Comparison of ENCODE assay signal across 9 mouse cellular contexts in genomic region chr14:76569271-76569961, GRCm38 (mm10). TPM values are rescaled to one million over a fixed set of nuclear protein-coding genes. Genes with fewer than 3 reads are reported as not detected.
DNase-seq lines count a peak whose midpoint lies in the region; ATAC-seq lines count a peak whose summit lies in the region.
"Had no signal": no experiment of that assay in that cellular context is flagged by ENCODE, and none has a peak within 500 bp of the region (broad histone marks: within the 10 kb centered on the region; RNA-seq: fewer than 3 reads in every experiment).

No protein-coding gene starts in this region.

- peak; percentile 87 for ATAC-seq in lung, embryonic 16.5 days (ENCODE audit: low read depth)
- peak; percentile 79 for ATAC-seq in intestine, embryonic 15.5 days
- no peak for ATAC-seq in forebrain, embryonic 11.5 days (replicated peaks; ENCODE audit: low FRiP score)

- no peak overlapping the region for H3K4me3 ChIP-seq in lung, embryonic 16.5 days (ENCODE audit: low read length)
- no peak overlapping the region for H3K4me3 ChIP-seq in intestine, embryonic 15.5 days (replicated peaks)
- no peak overlapping the region for H3K4me3 ChIP-seq in forebrain, embryonic 11.5 days (ENCODE audit: low read depth, low read length)

- H3K9ac ChIP-seq in lung, embryonic 16.5 days (ENCODE audit: low read length) = no peak overlapping the region
- H3K9ac ChIP-seq in intestine, embryonic 15.5 days = no peak overlapping the region
- no peak overlapping the region for H3K9ac ChIP-seq in forebrain, embryonic 11.5 days (ENCODE audit: low read length)

- H3K36me3 ChIP-seq in lung, embryonic 16.5 days (ENCODE audit: control insufficient read depth, insufficient read depth, low read length) = no peaks in the 10 kb centered on the region
- no peaks in the 10 kb centered on the region for H3K36me3 ChIP-seq in intestine, embryonic 15.5 days
- no peaks in the 10 kb centered on the region for H3K36me3 ChIP-seq in forebrain, embryonic 11.5 days (ENCODE audit: control insufficient read depth, insufficient read depth, low read length)

- peak overlapping the region; percentile 66 for H3K27ac ChIP-seq in lung, embryonic 16.5 days (ENCODE audit: low read length)
- peak overlapping the region; percentile 44; the same call in 1 of the 2 replicates for H3K27ac ChIP-seq in intestine, embryonic 15.5 days
- no peak overlapping the region for H3K27ac ChIP-seq in forebrain, embryonic 11.5 days (ENCODE audit: low read depth, low read length)

- H3K4me2 ChIP-seq in lung, embryonic 16.5 days (ENCODE audit: low read depth, low read length) = no peak overlapping the region; the same call in 1 of the 2 replicates
- H3K4me2 ChIP-seq in intestine, embryonic 15.5 days (replicated peaks) = no peak overlapping the region
- no peak overlapping the region for H3K4me2 ChIP-seq in forebrain, embryonic 11.5 days (ENCODE audit: low read depth, low read length, severe bottlenecking)

- WGBS in lung, embryonic 16.5 days = 7% methylated on average over 9 of the region's 9 CpGs
- 21% methylated on average over 9 of the region's 9 CpGs for WGBS in intestine, embryonic 15.5 days
- 72% methylated on average over 9 of the region's 9 CpGs for WGBS in forebrain, embryonic 11.5 days

- no peak for DNase-seq in lung, adult 18-20 months
- DNase-seq in embryo, embryonic 10 days (ENCODE audit: low spot score) = peak; percentile 59
- DNase-seq in natural killer cell, adult 2 months (ENCODE audit: low spot score in 2 of 2) = peak; percentile 39 to 46
- no peak for DNase-seq in forebrain, embryonic 11.5 days (ENCODE audit: low spot score)
- no peak for DNase-seq in layer of hippocampus, adult 8-10 months (ENCODE audit: low spot score in 2 of 2)
- DNase-seq in urinary bladder, postnatal 36 days (ENCODE audit: low spot score in 2 of 2) = no peak

- no peaks in the 10 kb centered on the region for H3K9me3 ChIP-seq in lung, embryonic 16.5 days (ENCODE audit: control insufficient read depth, low read length)
- H3K9me3 ChIP-seq in intestine, embryonic 15.5 days = no peaks in the 10 kb centered on the region
- H3K9me3 ChIP-seq in forebrain, embryonic 11.5 days (ENCODE audit: control insufficient read depth, low read length) = no peaks in the 10 kb centered on the region

- H3K4me1 ChIP-seq in lung, embryonic 16.5 days (replicated peaks; ENCODE audit: control insufficient read depth, insufficient read depth, low read length) = peaks cover 14% of the 10 kb centered on the region
- H3K4me1 ChIP-seq in intestine, embryonic 15.5 days (replicated peaks) = peaks cover 12% of the 10 kb centered on the region; the same call in 1 of the 2 replicates
- H3K4me1 ChIP-seq in forebrain, embryonic 11.5 days (replicated peaks; ENCODE audit: control insufficient read depth, insufficient read depth, low read length) = no peaks in the 10 kb centered on the region

- H3K27me3 ChIP-seq in lung, embryonic 16.5 days (ENCODE audit: control insufficient read depth, insufficient read depth, low read depth, low read length) = no peaks in the 10 kb centered on the region
- no peaks in the 10 kb centered on the region for H3K27me3 ChIP-seq in intestine, embryonic 15.5 days (replicated peaks)
- H3K27me3 ChIP-seq in forebrain, embryonic 11.5 days (ENCODE audit: control insufficient read depth, insufficient read depth, low read length) = no peaks in the 10 kb centered on the region

RNA-seq across cellular contexts. Expression of gene Serp2, which starts 12.7 kb away (rescaled TPM):
- polyA plus RNA-seq in lung, embryonic 16.5 days (2015; fragmentation: Nextera tagmentation; extraction: Ambion mirVana) = 6.3 and 7.2 TPM in 2 replicates
- 8.6 and 10.0 TPM in 2 replicates for polyA plus RNA-seq in intestine, embryonic 15.5 days (2015; fragmentation: Nextera tagmentation; extraction: Ambion mirVana)
- polyA plus RNA-seq in forebrain, embryonic 11.5 days (2014; fragmentation: Nextera tagmentation; extraction: Ambion mirVana) = 29.3 and 33.3 TPM in 2 replicates
- 100 to 1,000 TPM; 112 to 138 (median 129) TPM for total RNA-seq in layer of hippocampus, adult 8-10 months (2022)
- polyA plus RNA-seq: liver, adult 2 months had no signal

Comparison
In these comparisons a context has a peak if more than half of its experiments do, and no peak if none do; other contexts are left out.
1. DNase-seq: peak in embryo, embryonic 10 days (single experiment) and natural killer cell, adult 2 months (2 of 2); none in lung, adult 18-20 months (0 of 2), forebrain, embryonic 11.5 days (single experiment), layer of hippocampus, adult 8-10 months (0 of 2) and urinary bladder, postnatal 36 days (0 of 2).